Mouse (Mus musculus) midbrain, postnatal 0 days (tissue): Measurements from ENCODE around the gene Capn15. TPM values are rescaled to one million over a fixed set of nuclear protein-coding genes. Genes with fewer than 3 reads are reported as not detected.

Experiments
- ATAC-seq: fragments of 200-750 bp; cut with Nextera tagmentation; 2 replicates; pipeline ENCODE4 v1.8.0; 2017; ENCODE audit warnings: moderate number of reproducible peaks, mild to moderate bottlenecking, moderate TSS enrichment, moderate library complexity; ENCODE audit not compliant: low FRiP score
- DNase-seq: peaks from one replicate; pipeline ENCODE4 v3.0.0-alpha.2; 2015; ENCODE audit warnings: low spot score
- H3K27ac ChIP-seq: fragments of 300-500 bp; sonication (generic); 2 replicates; pipeline ENCODE4 v1.5.1; 2014; ENCODE audit warnings: low read depth, mild to moderate bottlenecking, low read length, mixed read lengths
- H3K27me3 ChIP-seq: fragments of 300-500 bp; sonication (generic); 2 replicates; pipeline ENCODE4 v1.6.1; 2014; ENCODE audit warnings: low read length, control low read depth, mixed read lengths; ENCODE audit not compliant: insufficient read depth
- H3K36me3 ChIP-seq: fragments of 300-500 bp; sonication (generic); 2 replicates; pipeline ENCODE4 v1.6.1; 2014; ENCODE audit warnings: low read length, control low read depth, mixed read lengths; ENCODE audit not compliant: insufficient read depth
- H3K4me1 ChIP-seq: fragments of 300-500 bp; sonication (generic); 2 replicates; pipeline ENCODE4 v1.6.1; 2014; ENCODE audit warnings: mild to moderate bottlenecking, control low read depth, antibody characterized with exemption, low read length, mixed read lengths; ENCODE audit not compliant: insufficient read depth
- H3K4me2 ChIP-seq: fragments of 300-500 bp; sonication (generic); 2 replicates; pipeline ENCODE4 v1.6.1; 2014; ENCODE audit warnings: low read depth, mild to moderate bottlenecking, low read length, mixed read lengths; ENCODE audit not compliant: poor library complexity, severe bottlenecking
- H3K4me3 ChIP-seq: fragments of 300-500 bp; sonication (generic); 2 replicates; pipeline ENCODE4 v1.5.1; 2014; ENCODE audit warnings: low read depth, mild to moderate bottlenecking, low read length, moderate library complexity
- H3K9ac ChIP-seq: fragments of 300-500 bp; sonication (generic); replicated peaks from 2 replicates; pipeline ENCODE4 v1.6.1; 2014; ENCODE audit warnings: mild to moderate bottlenecking, low read length, moderate library complexity, mixed read lengths; ENCODE audit not compliant: poor library complexity, severe bottlenecking
- H3K9me3 ChIP-seq: fragments of 300-500 bp; sonication (generic); 2 replicates; pipeline ENCODE4 v1.6.1; 2016; ENCODE audit warnings: low read length, control low read depth
- CTCF ChIP-seq: IDR thresholded peaks from 2 replicates; pipeline ENCODE4 v1.5.1; 2016; ENCODE audit warnings: antibody characterized with exemption, mild to moderate bottlenecking
- WGBS: fragments of 180-500 bp; shearing (Covaris S2); extraction: QIAGEN DNeasy Blood & Tissue Kit; methylation state at CpG from one replicate; pipeline ENCODE4 v1.1.7; 2014; 5-methylcytosine and 5-hydroxymethylcytosine counted together
- polyA plus RNA-seq: library from polyadenylated mRNA; unstranded; fragments of >200 nt; fragmentation: Nextera tagmentation; extraction: Ambion mirVana; gene quantifications from 2 replicates; pipeline ENCODE4 v1.2.1, GENCODE M21; 2015
- total RNA-seq: library from RNA; depleted of rRNA; stranded (reverse); fragments of >200 nt; gene quantifications from 2 replicates; pipeline ENCODE4 v1.2.3, GENCODE M21; 2014

The Capn15 gene
- total and polyA plus RNA-seq, 2 experiments from 2014 or later, result 20.1 to 29.7 TPM

DNA sequence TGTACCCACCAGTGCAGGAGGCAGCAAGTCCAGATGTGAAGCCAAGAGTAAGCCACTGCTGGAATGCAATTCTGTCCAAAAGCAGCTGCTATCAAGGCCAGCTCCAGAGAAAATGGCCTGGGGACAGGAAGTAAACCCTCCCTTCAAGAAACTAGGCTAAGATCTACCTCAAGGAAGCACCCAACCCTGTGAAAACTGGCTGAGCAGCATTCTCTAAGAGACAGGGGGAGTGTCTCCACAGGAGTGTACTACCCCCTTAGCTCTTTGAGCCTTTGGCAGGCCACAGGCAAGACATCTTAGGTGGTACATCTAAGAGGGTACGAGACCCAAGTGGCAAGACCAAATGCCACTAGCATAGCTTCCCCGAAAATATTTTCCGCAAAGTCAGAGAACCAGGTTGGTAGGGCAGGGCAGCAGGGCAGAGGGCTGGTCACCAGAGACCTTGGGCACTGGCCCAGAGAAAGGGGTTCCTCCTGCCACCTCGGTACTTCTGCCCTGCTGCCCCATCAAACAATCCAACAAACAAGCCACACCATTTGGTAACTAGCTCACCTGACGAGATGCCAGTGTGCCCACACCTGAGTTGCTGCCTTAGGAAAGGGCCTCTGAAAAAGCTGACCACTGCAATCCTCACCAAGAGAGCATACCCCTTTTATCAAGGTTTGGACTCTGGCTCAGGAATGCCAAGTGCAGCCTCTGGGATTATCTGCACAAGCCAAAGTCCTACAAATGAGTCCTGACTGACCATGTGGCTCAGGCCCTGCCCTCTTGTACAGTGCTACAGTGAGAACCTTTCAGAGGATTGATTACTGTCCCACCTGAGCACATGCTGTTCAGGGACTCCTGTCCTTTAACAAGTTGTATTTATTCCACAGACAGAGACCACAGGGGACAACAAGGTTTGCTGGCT lies 5.5 kb downstream of the Capn15 start:
- WGBS, result 94% methylated on average over 5 of the region's 5 CpGs
- H3K27ac ChIP-seq, result no peak overlapping the region
- no peaks in the 10 kb centered on the region for H3K36me3 ChIP-seq
- H3K27me3 ChIP-seq, result no peaks in the 10 kb centered on the region
- no peak overlapping the region for H3K4me2 ChIP-seq
- no peak overlapping the region for H3K9ac ChIP-seq
- ATAC-seq (no peak), DNase-seq (no peak)
- peaks cover 8% of the 10 kb centered on the region for H3K4me1 ChIP-seq
- H3K4me3 ChIP-seq, result no peak overlapping the region
- TF ChIP-seq CTCF, result no peak
- no peaks in the 10 kb centered on the region for H3K9me3 ChIP-seq

DNA sequence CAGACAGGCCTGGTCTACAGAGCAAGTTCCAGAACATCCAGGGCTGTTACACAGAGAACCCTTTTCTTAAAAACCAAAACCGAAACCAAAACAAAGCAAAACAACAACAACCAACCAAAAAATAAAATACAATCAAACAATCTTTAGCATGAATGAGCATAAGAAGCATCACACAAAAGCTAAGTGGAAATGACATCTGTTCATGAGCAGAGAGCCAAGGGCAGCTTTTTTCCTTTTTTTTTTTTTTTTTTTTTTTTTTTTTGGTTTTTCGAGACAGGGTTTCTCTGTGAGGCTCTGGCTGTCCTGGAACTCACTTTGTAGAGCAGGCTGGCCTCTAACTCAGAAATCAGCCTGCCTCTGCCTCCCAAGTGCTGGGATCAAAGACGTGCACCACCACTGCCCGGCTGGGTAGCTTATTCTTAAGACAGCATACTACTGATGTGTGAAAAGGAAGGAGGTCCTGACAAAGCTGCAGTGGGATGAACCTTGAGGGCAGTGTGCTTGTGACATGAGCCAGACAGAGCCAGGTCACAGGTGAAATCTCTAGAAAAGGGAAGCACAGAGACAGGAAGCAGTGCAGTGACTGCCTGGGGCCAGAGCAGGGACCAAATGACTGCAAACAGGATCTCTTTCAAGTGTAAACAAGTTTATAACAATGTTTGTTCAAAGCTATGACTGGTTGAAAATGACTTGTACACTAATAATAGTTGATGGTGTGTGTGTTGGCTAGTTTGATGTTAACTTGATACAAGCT lies 14.5 kb downstream of the Capn15 start:
- no peak overlapping the region for H3K4me3 ChIP-seq
- H3K27me3 ChIP-seq, result no peaks in the 10 kb centered on the region
- DNase-seq, result no peak
- H3K4me2 ChIP-seq, result no peak overlapping the region
- ATAC-seq, result no peak
- H3K9ac ChIP-seq, result no peak overlapping the region
- no peaks in the 10 kb centered on the region for H3K9me3 ChIP-seq
- no peaks in the 10 kb centered on the region for H3K4me1 ChIP-seq
- H3K27ac ChIP-seq, result no peak overlapping the region
- 88% methylated on average over 4 of the region's 4 CpGs for WGBS
- TF ChIP-seq CTCF, result no peak
- H3K36me3 ChIP-seq, result peaks cover 9% of the 10 kb centered on the region; the same call in 1 of the 2 replicates

DNA sequence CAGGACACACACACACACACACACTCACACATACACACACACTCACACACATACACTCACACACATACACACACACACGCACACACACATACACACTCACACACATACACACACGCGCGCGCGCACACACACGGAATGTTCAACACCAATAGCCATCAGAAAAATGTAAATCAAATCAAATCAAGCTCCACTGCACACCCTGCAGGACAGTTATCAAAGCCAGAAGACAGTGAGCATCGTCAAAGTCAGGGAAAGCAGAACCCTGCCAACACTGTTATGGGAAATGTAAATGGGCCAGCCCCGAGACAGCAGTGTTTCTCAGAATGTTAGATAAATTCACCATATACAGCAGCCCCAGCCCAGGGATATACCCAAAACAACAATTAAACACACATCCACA lies 15.1 kb downstream of the Capn15 start:
- Histone ChIP-seq H3K4me1 (no peaks in the 10 kb centered on the region), H3K27ac (no peak overlapping the region), H3K4me3 (no peak overlapping the region), H3K36me3 (peaks cover 9% of the 10 kb centered on the region; the same call in 1 of the 2 replicates), H3K9ac (no peak overlapping the region), H3K27me3 (no peaks in the 10 kb centered on the region), H3K9me3 (no peaks in the 10 kb centered on the region), H3K4me2 (no peak overlapping the region)
- 92% methylated on average over 9 of the region's 9 CpGs for WGBS
- peak; percentile 62 for DNase-seq
- no peak for ATAC-seq
- TF ChIP-seq CTCF, result peak; percentile 43

DNA sequence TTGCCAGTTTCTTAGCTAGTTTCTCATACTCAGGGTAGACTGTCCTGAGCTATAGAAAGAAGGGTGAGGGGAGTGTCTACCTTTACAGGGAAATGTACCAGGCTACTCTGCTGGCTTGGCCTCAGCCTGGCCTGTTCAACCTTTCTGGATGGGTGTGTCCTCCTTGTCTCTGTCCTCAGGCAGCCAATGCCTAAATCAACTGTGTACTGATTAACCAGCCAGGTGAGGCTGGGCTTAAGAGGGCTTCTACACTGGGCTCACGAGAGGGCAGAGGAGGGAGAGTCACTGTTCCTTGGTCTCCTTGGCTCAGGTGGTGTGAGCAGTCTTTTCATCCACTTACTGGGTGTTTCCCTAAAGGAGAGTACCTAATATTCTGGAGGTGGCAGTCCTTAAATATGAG lies 17.4 kb downstream of the Capn15 start:
- Histone ChIP-seq H3K9me3 (no peaks in the 10 kb centered on the region), H3K27me3 (no peaks in the 10 kb centered on the region), H3K4me3 (no peak overlapping the region), H3K4me2 (no peak overlapping the region), H3K27ac (no peak overlapping the region), H3K36me3 (peaks cover 26% of the 10 kb centered on the region), H3K9ac (no peak overlapping the region), H3K4me1 (no peaks in the 10 kb centered on the region)
- no peak for DNase-seq
- ATAC-seq, result no peak
- TF ChIP-seq CTCF, result no peak
- WGBS, result 90% methylated on average over 1 of the region's 1 CpGs

DNA sequence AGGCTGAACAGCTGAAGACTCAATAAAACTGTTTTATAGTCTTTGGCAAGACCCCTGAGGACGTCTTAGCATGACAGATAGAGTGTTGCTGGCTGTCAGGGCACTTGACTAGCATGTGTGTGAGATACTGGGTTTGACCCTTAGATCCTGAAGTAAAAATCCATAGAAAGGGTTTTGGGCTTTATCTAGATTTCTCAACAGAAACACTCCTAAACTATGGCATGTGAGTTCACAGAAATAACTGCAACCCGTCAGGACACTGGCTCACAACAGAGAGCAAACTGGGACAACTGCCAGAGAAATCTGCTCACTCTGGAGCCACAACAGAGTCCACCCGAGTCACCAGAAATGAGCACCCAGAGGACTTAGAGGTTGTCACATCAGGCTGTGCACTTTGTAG lies 17.9 kb downstream of the Capn15 start:
- ATAC-seq, result no peak
- no peak overlapping the region for H3K4me3 ChIP-seq
- H3K27ac ChIP-seq, result no peak overlapping the region
- no peaks in the 10 kb centered on the region for H3K9me3 ChIP-seq
- DNase-seq, result no peak
- H3K9ac ChIP-seq, result no peak overlapping the region
- H3K27me3 ChIP-seq, result no peaks in the 10 kb centered on the region
- H3K36me3 ChIP-seq, result peaks cover 25% of the 10 kb centered on the region
- no peak overlapping the region for H3K4me2 ChIP-seq
- no peak for TF ChIP-seq CTCF
- 67% methylated on average over 3 of the region's 3 CpGs for WGBS
- H3K4me1 ChIP-seq, result no peaks in the 10 kb centered on the region

DNA sequence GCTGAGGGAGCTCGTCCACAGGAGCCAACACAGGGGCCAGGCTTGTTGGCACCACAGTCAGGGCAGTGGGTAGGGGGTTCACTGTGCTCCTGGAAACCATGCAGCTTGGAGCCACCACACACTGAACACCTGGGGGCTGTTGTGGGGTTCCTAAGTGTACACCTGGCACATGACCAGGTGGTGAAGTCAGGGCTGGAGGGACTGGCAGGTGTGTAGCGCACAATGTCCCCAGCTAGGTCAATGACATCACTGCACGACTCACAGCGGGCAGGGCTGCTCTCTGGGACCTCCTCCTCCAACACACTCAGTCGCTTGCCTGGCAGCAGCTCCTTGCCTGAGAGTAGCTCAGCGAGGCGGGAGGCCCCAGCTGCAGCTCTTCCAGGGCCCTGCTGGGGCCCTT lies 21.3 kb downstream of the Capn15 start:
- TF ChIP-seq CTCF, result no peak
- H3K27me3 ChIP-seq, result no peaks in the 10 kb centered on the region
- no peak overlapping the region for H3K27ac ChIP-seq
- no peak overlapping the region for H3K4me2 ChIP-seq
- no peaks in the 10 kb centered on the region for H3K4me1 ChIP-seq
- DNase-seq, result no peak
- no peak for ATAC-seq
- peaks cover 41% of the 10 kb centered on the region for H3K36me3 ChIP-seq
- no peak overlapping the region for H3K4me3 ChIP-seq
- H3K9me3 ChIP-seq, result no peaks in the 10 kb centered on the region
- no peak overlapping the region for H3K9ac ChIP-seq
- WGBS, result 88% methylated on average over 7 of the region's 7 CpGs
